Mouse (Mus musculus) Patski (cell line): ENCODE data around the gene Siah2. TPM values are rescaled to one million over a fixed set of nuclear protein-coding genes. Genes with fewer than 3 reads are reported as not detected.

Experiments
- ATAC-seq: fragments of 100-300 bp; one replicate; pipeline ENCODE4 v1.8.0; 2021
- CTCF ChIA-PET: fragments of 350-600 bp; sonication (Branson Sonifier 250); formaldehyde crosslinking; loops from one replicate; lab custom pipeline; 2022; ENCODE audit warnings: inconsistent platforms; lab: Charles Lee
- POLR2A ChIA-PET: fragments of 350-600 bp; sonication (Branson Sonifier 250); formaldehyde crosslinking; loops from one replicate; lab custom pipeline; 2022; ENCODE audit warnings: antibody characterized with exemption, inconsistent platforms; lab: Charles Lee
- DNase-seq: peaks from one replicate; pipeline ENCODE4 v3.0.0-alpha.2; 2011; ENCODE audit warnings: low read depth, low spot score
- H3K27me3 ChIP-seq: fragments of 371-371 bp; one replicate; pipeline ENCODE4 v1.5.1; 2021
- CTCF ChIP-seq: fragments of 100-300 bp; IDR thresholded peaks from one replicate; pipeline ENCODE4 v1.5.1; 2021
- in situ Hi-C: fragments of 300-500 bp; cut with MboI; formaldehyde crosslinking; loops from 3 replicates; pipeline ENCODE4 v1.11.1; 2018; ENCODE audit warnings: low pct_unique_long_range_greater_than_20kb, mixed read lengths
- polyA plus RNA-seq: library from polyadenylated mRNA; unstranded; gene quantifications from one replicate; pipeline ENCODE4 v1.2.3, GENCODE M21; 2021

The Siah2 gene
- 16.0 TPM for polyA plus RNA-seq

GRCm38 (mm10) chr3:58691997-58692721, at the start of gene Siah2:
Gene Siah2 (minus strand): TSS chr3:58692400.
- ChIA-PET CTCF (interaction anchor here (1.0 to 1.3 kb wide), 3 partner anchors 10 to 53 kb away, joined by 3 to 5 read pairs (median 4); no protein-coding TSS in a partner anchor), POLR2A (interaction anchor here (0.8 to 1.3 kb wide), 4 partner anchors 11 to 180 kb away, joined by 3 to 4 read pairs (median 4); no protein-coding TSS in a partner anchor)
- DNase-seq (peak; percentile 63), ATAC-seq (peak; percentile 89)
- no peak for TF ChIP-seq CTCF
- no peaks in the 10 kb centered on the region for H3K27me3 ChIP-seq
- in situ Hi-C loops: loop anchor here (5.0 to 25.0 kb wide), 2 partner anchors 35 to 1845 kb away; no protein-coding TSS in a partner anchor

- TF ChIP-seq CTCF: no peak
- DNase-seq (no peak), ATAC-seq (no peak)
- POLR2A ChIA-PET: no interaction called here
- in situ Hi-C loops: no loop called here
- CTCF ChIA-PET: interaction anchor here (1.8 kb wide), 1 partner anchor 10 kb away, joined by 6 read pairs; no protein-coding TSS in a partner anchor
- H3K27me3 ChIP-seq: peaks cover 7% of the 10 kb centered on the region
Observed at GRCm38 (mm10) chr3:58739536-58739935, 47.3 kb upstream of the Siah2 start.

GRCm38 (mm10) chr3:58738346-58739089, 46.3 kb upstream of the Siah2 start:
- CTCF ChIA-PET: interaction anchor here (0.8 to 1.6 kb wide), 4 partner anchors 11 to 32 kb away, joined by 3 to 5 read pairs (median 3); no protein-coding TSS in a partner anchor
- POLR2A ChIA-PET: interaction anchor here (0.6 kb wide), 1 partner anchor 34 kb away, joined by 3 read pairs; no protein-coding TSS in a partner anchor
- ATAC-seq (no peak), DNase-seq (no peak)
- in situ Hi-C loops: no loop called here
- peaks cover 7% of the 10 kb centered on the region for H3K27me3 ChIP-seq
- TF ChIP-seq CTCF: no peak

GRCm38 (mm10) chr3:58731520-58731919, 39.3 kb upstream of the Siah2 start:
- H3K27me3 ChIP-seq: no peaks in the 10 kb centered on the region
- ChIA-PET POLR2A (no interaction called here), CTCF (interaction anchor here (0.7 to 0.9 kb wide), 2 partner anchors 10 to 12 kb away, joined by 3 read pairs; no protein-coding TSS in a partner anchor)
- no peak for TF ChIP-seq CTCF
- ATAC-seq (no peak), DNase-seq (no peak)
- in situ Hi-C loops: no loop called here

GRCm38 (mm10) chr3:58730580-58730979, 38.4 kb upstream of the Siah2 start:
- TF ChIP-seq CTCF: no peak
- no peaks in the 10 kb centered on the region for H3K27me3 ChIP-seq
- CTCF ChIA-PET: interaction anchor here (2.4 kb wide), 1 partner anchor 56 kb away, joined by 9 read pairs; no protein-coding TSS in a partner anchor
- DNase-seq (no peak), ATAC-seq (no peak)
- in situ Hi-C loops: no loop called here
- POLR2A ChIA-PET: no interaction called here

GRCm38 (mm10) chr3:58729549-58729948, 37.3 kb upstream of the Siah2 start:
- POLR2A ChIA-PET: no interaction called here
- TF ChIP-seq CTCF: no peak
- in situ Hi-C loops: no loop called here

GRCm38 (mm10) chr3:58727601-58728000, 35.4 kb upstream of the Siah2 start:
- in situ Hi-C loops: no loop called here
- no peak for DNase-seq
- POLR2A ChIA-PET: no interaction called here
- no peaks in the 10 kb centered on the region for H3K27me3 ChIP-seq
- no peak for TF ChIP-seq CTCF
- CTCF ChIA-PET: interaction anchor here (1.1 to 1.7 kb wide), 7 partner anchors 17 to 65 kb away, joined by 3 to 10 read pairs (median 3); no protein-coding TSS in a partner anchor
- no peak for ATAC-seq

More at GRCm38 (mm10) chr3:58729549-58729948, 37.3 kb upstream of the Siah2 start:
- ATAC-seq: no peak
- CTCF ChIA-PET: interaction anchor here (1.6 to 2.4 kb wide), 2 partner anchors 20 to 57 kb away, joined by 4 to 9 read pairs; no protein-coding TSS in a partner anchor
- DNase-seq: no peak
- no peaks in the 10 kb centered on the region for H3K27me3 ChIP-seq

GRCm38 (mm10) chr3:58727012-58727411, 34.8 kb upstream of the Siah2 start:
- CTCF ChIA-PET: interaction anchor here (0.7 to 1.7 kb wide), 10 partner anchors 13 to 68 kb away, joined by 3 to 10 read pairs (median 3); no protein-coding TSS in a partner anchor
- DNase-seq (no peak), ATAC-seq (no peak)
- POLR2A ChIA-PET: interaction anchor here (0.7 kb wide), 1 partner anchor 61 kb away, joined by 3 read pairs; no protein-coding TSS in a partner anchor
- peak; percentile 71 for TF ChIP-seq CTCF
- H3K27me3 ChIP-seq: no peaks in the 10 kb centered on the region
- in situ Hi-C loops: no loop called here

GRCm38 (mm10) chr3:58726374-58726773, 34.2 kb upstream of the Siah2 start:
- no peak for TF ChIP-seq CTCF
- ATAC-seq (no peak), DNase-seq (no peak)
- in situ Hi-C loops: no loop called here
- no peaks in the 10 kb centered on the region for H3K27me3 ChIP-seq
- CTCF ChIA-PET: interaction anchor here (0.7 to 1.7 kb wide), 7 partner anchors 13 to 68 kb away, joined by 3 to 10 read pairs (median 3); no protein-coding TSS in a partner anchor
- POLR2A ChIA-PET: interaction anchor here (0.7 kb wide), 1 partner anchor 60 kb away, joined by 3 read pairs; no protein-coding TSS in a partner anchor

GRCm38 (mm10) chr3:58724815-58725214, 32.6 kb upstream of the Siah2 start:
- DNase-seq (no peak), ATAC-seq (no peak)
- CTCF ChIA-PET: no interaction called here
- no peak for TF ChIP-seq CTCF
- no peaks in the 10 kb centered on the region for H3K27me3 ChIP-seq
- POLR2A ChIA-PET: no interaction called here
- in situ Hi-C loops: no loop called here
